Mouse (Mus musculus) neural tube, embryonic 12.5 days (tissue): Measurements from ENCODE around the gene Frem3. TPM values are rescaled to one million over a fixed set of nuclear protein-coding genes. Genes with fewer than 3 reads are reported as not detected.

ENCODE experiments used
- ATAC-seq: fragments of 200-750 bp; cut with Nextera tagmentation; 2 replicates; pipeline ENCODE4 v1.8.0; 2017; ENCODE audit warnings: low read depth, mild to moderate bottlenecking, moderate TSS enrichment, moderate library complexity; ENCODE audit not compliant: low FRiP score
- H3K27ac ChIP-seq: fragments of 300-500 bp; sonication (generic); 2 replicates; pipeline ENCODE4 v1.5.1; 2016
- H3K27me3 ChIP-seq: fragments of 300-500 bp; sonication (generic); replicated peaks from 2 replicates; pipeline ENCODE4 v1.6.1; 2016; ENCODE audit warnings: mild to moderate bottlenecking
- H3K36me3 ChIP-seq: fragments of 300-500 bp; sonication (generic); 2 replicates; pipeline ENCODE4 v1.6.1; 2016; ENCODE audit warnings: mild to moderate bottlenecking
- H3K4me1 ChIP-seq: fragments of 300-500 bp; sonication (generic); 2 replicates; pipeline ENCODE4 v1.6.1; 2016
- H3K4me2 ChIP-seq: fragments of 300-500 bp; sonication (generic); replicated peaks from 2 replicates; pipeline ENCODE4 v1.6.1; 2016; ENCODE audit warnings: mild to moderate bottlenecking
- H3K4me3 ChIP-seq: fragments of 300-500 bp; sonication (generic); 2 replicates; pipeline ENCODE4 v1.5.1; 2016
- H3K9ac ChIP-seq: fragments of 300-500 bp; sonication (generic); 2 replicates; pipeline ENCODE4 v1.6.1; 2016; ENCODE audit warnings: mild to moderate bottlenecking
- H3K9me3 ChIP-seq: fragments of 300-500 bp; sonication (generic); 2 replicates; pipeline ENCODE4 v1.6.1; 2016; ENCODE audit warnings: mild to moderate bottlenecking
- WGBS: fragments of 180-500 bp; shearing (Covaris S2); methylation state at CpG from one replicate; pipeline ENCODE4 v1.1.7; 2016; 5-methylcytosine and 5-hydroxymethylcytosine counted together
- polyA plus RNA-seq: library from polyadenylated mRNA; unstranded; fragments of >200 nt; fragmentation: Nextera tagmentation; extraction: Ambion mirVana; gene quantifications from 2 replicates; pipeline ENCODE4 v1.2.1, GENCODE M21; 2016

The Frem3 gene
- 0.09 and 0.10 TPM in 2 replicates for polyA plus RNA-seq

DNA sequence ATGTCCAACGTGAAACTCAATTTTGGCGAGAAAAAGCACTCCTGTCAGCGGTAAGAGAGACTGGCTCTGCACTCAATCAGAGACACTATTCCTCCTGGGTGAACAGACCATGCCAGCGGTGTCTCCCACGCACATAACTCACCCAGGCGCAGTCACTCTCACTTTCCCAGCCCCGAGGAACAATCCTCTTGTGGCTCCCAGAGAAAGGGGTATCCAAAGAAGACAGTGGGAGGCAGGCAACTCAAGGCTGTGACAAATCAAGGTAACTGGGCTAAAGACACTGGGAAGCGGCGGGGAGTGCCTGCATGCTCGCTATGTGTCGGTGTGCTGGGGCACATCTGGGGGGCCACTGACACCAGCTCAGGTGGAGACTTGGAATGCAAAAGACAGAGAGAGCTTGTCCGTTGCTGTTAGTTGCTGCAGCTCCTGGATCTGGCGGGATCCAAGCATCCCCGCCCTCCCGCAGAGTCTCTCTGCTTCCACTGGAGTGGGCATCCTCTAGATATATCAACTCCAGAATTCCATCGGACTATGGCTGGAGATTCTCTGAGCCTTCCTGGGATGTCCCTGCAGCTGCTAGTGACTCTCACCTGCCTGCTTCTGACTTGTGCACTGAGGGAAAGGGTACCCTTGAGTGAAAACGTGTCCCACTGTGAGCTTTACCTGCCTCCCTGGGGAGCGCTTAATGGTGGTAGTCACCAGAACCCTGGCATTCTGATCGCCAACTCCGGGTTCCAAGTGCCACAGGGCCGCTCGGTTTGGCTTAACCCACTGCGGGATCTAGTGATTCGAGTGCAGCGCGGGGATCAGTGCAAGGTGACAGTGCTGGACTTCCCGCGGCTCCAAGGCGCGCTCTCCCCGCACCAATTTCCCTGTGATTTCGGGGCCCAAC, at the start of gene Frem3:
Gene Frem3, plus strand, starts transcription at position 532 of the 892 bp plus-strand sequence.
- ATAC-seq, result peak; percentile 69
- H3K9ac ChIP-seq, result no peak within 1 kb of the TSS

DNA sequence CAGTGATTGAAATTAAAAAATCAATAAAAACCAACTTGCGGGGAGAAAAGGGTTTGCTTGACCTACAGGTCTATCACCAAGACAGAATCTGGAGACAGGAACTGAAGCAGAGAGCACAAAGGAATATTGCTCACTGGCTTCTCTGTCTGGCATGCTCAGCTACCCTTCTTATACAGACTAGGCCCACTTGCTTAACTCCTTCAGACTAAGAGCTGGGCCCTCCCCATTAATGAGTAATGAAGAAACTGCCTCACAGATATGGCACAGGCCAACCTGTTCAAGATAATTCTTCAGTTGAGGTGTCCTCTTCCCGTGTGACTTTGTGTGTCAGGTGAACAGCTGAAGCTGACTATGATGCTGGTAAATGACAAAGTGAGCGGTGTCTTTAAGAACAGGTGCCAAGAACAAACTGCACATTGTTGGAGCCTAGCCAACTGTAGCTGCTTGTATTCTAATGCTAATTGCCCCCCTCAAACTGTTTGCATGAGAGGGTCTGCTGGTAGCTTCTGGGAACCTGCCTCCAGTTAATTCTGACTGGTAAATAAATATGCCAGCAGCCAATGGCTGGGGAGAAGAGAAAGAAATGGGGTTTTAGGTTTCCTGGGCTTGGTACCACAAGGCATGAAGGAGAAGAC, 46.6 kb upstream of the Frem3 start:
- no peak overlapping the region for H3K9ac ChIP-seq
- no peak overlapping the region for H3K4me3 ChIP-seq
- ATAC-seq, result peak; percentile 53
- H3K9me3 ChIP-seq, result no peaks in the 10 kb centered on the region
- H3K4me1 ChIP-seq, result peaks cover 3% of the 10 kb centered on the region; the same call in 1 of the 2 replicates
- no peak overlapping the region for H3K4me2 ChIP-seq
- H3K27ac ChIP-seq, result no peak overlapping the region
- no peaks in the 10 kb centered on the region for H3K36me3 ChIP-seq
- WGBS, result 68% methylated on average over 3 of the region's 3 CpGs
- no peaks in the 10 kb centered on the region for H3K27me3 ChIP-seq

More for the DNA sequence above, at the start of gene Frem3:
- Histone ChIP-seq H3K4me1 (peaks cover 14% of the 10 kb centered on the region), H3K4me3 (peak within 1 kb of the TSS; percentile 11; the same call in 1 of the 2 replicates), H3K36me3 (no peaks in the 10 kb centered on the region), H3K4me2 (peak within 1 kb of the TSS; percentile 56), H3K9me3 (no peaks in the 10 kb centered on the region), H3K27me3 (peaks cover 20% of the 10 kb centered on the region), H3K27ac (no peak within 1 kb of the TSS)
- WGBS, result 2% methylated on average over 32 of the region's 32 CpGs

- 91% methylated on average over 1 of the region's 1 CpGs for WGBS
- no peaks in the 10 kb centered on the region for H3K9me3 ChIP-seq
- H3K27ac ChIP-seq, result no peak overlapping the region
- H3K4me3 ChIP-seq, result no peak overlapping the region
- no peaks in the 10 kb centered on the region for H3K27me3 ChIP-seq
- H3K4me2 ChIP-seq, result no peak overlapping the region
- no peaks in the 10 kb centered on the region for H3K36me3 ChIP-seq
- H3K9ac ChIP-seq, result no peak overlapping the region
- peaks cover 7% of the 10 kb centered on the region; the same call in 1 of the 2 replicates for H3K4me1 ChIP-seq
- ATAC-seq, result no peak
These were observed 43.4 kb upstream of the Frem3 start for GRCm38 (mm10) chr8:80567471-80567870.

DNA sequence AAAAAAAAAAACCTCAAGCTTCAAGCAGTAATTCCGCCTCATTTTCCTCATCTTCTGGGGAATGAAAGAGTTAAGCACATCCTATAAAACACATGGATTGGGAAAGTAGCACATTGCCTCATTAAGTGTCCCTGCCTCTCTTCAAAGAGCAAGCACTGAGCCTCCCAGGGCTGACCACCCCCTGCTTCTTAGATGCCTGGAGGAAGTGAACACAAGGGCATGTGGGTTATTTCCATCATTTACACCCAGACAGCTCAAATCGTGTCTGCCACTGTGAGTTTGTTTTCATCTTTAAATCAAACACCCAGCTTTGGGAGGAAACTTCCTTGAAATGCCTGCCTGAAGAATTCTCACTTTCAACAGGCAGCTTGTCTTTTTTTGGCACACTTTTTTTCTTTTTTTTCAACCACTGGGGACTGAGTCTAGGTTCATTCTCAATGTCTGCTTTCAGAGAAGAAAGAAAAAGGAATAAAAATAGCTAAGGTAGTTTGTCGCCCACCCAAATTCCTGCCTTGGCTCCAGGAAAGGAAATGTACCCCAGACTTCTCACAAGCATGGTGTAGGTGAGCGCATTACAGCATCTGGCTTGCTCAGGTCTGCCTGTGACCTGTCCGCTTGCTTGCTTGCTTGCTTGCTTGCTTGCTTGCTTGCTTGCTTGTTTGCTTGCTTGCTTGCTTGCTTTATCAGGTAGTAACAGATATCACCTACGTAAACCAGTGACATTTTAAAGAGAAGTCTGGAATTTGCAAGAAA, 42.5 kb upstream of the Frem3 start:
- no peaks in the 10 kb centered on the region for H3K27me3 ChIP-seq
- H3K4me3 ChIP-seq, result no peak overlapping the region
- H3K9me3 ChIP-seq, result no peaks in the 10 kb centered on the region
- H3K4me2 ChIP-seq, result no peak overlapping the region
- H3K9ac ChIP-seq, result no peak overlapping the region
- no peak overlapping the region for H3K27ac ChIP-seq
- no peak for ATAC-seq
- WGBS, result 57% methylated on average over 6 of the region's 6 CpGs
- no peaks in the 10 kb centered on the region for H3K36me3 ChIP-seq
- H3K4me1 ChIP-seq, result peaks cover 10% of the 10 kb centered on the region; the same call in 1 of the 2 replicates

DNA sequence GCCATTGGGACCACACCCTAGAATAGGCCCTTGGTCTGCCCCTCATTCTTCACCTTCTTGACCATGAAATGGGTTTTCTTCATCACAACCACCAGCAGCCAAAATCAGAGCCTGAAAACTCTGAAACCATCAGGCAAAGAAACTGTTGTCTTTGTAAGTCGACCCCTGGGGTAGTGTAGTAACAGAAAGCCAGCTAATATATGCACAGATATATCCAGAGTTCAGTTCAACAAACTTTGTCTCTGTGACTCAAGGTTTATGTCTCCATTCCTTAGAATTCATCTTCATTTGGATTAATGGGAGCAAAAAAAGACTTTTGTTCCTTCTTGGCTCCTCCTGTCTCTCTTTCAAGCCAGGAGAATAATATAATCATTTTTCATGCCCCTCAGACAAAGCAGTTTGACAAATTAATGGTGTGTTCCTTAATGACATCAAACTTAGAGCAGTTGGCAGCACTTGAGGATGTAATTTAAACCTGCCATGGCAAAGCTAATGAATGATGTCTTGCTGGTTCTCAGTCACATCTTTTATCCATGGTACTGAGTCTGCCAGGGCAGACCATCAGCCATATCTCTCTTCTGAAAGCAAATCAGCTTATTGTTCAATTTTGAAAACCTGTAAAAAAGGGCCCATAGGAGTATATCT, 38.3 kb upstream of the Frem3 start:
- no peak overlapping the region for H3K27ac ChIP-seq
- H3K4me2 ChIP-seq, result no peak overlapping the region
- no peaks in the 10 kb centered on the region for H3K9me3 ChIP-seq
- no peaks in the 10 kb centered on the region for H3K27me3 ChIP-seq
- 0 out of 2 replicates have a peak, but pooled peaks cover 7% of the 10 kb centered on the region for H3K4me1 ChIP-seq
- no peaks in the 10 kb centered on the region for H3K36me3 ChIP-seq
- no peak overlapping the region for H3K4me3 ChIP-seq
- WGBS, result 10% methylated on average over 1 of the region's 1 CpGs
- ATAC-seq, result peak; percentile 78
- H3K9ac ChIP-seq, result no peak overlapping the region

- no peak overlapping the region for H3K9ac ChIP-seq
- no peaks in the 10 kb centered on the region for H3K36me3 ChIP-seq
- no peak overlapping the region for H3K27ac ChIP-seq
- no peaks in the 10 kb centered on the region for H3K9me3 ChIP-seq
- H3K27me3 ChIP-seq, result no peaks in the 10 kb centered on the region
- no peak overlapping the region for H3K4me3 ChIP-seq
- no peak for ATAC-seq
- 92% methylated on average over 2 of the region's 2 CpGs for WGBS
- 0 out of 2 replicates have a peak, but pooled peaks cover 5% of the 10 kb centered on the region for H3K4me1 ChIP-seq
- H3K4me2 ChIP-seq, result no peak overlapping the region
These were observed 33.8 kb upstream of the Frem3 start for GRCm38 (mm10) chr8:80577126-80577525.

DNA sequence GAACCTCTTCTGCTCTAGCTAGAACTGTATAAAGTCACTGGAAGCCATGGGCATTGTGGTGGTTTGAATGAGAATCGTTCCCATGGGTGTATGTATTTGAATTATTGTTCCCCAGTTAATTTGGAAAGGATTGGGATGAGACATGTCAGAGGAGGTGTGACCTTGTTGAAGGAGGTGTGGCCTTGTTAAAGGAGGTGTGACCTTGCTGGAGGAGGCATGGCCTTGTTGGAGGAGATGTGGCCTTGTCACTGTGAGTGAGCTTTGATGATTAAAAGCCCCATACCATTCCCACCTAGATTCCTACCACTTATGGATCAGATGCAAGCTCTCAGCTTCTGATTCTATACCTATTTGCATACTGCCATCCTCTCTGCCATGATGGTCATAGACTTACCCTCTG, 31.8 kb upstream of the Frem3 start:
- WGBS, result 82% methylated on average over 1 of the region's 1 CpGs
- no peaks in the 10 kb centered on the region for H3K4me1 ChIP-seq
- H3K27ac ChIP-seq, result no peak overlapping the region
- H3K27me3 ChIP-seq, result no peaks in the 10 kb centered on the region
- H3K4me3 ChIP-seq, result no peak overlapping the region
- ATAC-seq, result no peak
- no peak overlapping the region for H3K4me2 ChIP-seq
- no peaks in the 10 kb centered on the region for H3K36me3 ChIP-seq
- H3K9ac ChIP-seq, result no peak overlapping the region
- H3K9me3 ChIP-seq, result no peaks in the 10 kb centered on the region

DNA sequence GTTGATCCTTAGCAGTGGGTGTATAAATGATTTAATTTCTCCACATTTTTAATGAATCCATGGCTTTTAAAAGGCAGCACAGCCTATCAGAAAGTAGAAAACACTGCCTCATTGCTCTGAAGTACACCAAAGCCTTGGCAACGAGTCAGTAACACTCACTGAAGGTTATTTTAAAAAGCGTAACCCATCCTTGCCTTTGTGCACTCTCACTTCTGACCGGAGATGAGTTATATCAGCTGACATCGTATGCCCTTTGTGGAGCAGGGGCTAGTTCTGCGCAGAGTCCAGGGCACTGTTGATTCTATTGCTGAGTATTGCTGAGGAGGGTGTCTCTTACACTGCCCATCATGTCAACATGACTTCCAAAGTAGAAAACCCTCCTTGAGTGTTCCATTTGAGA, 18.3 kb upstream of the Frem3 start:
- no peak overlapping the region for H3K27ac ChIP-seq
- no peaks in the 10 kb centered on the region for H3K27me3 ChIP-seq
- no peaks in the 10 kb centered on the region for H3K36me3 ChIP-seq
- no peak overlapping the region for H3K4me2 ChIP-seq
- H3K9ac ChIP-seq, result no peak overlapping the region
- H3K9me3 ChIP-seq, result no peaks in the 10 kb centered on the region
- H3K4me3 ChIP-seq, result no peak overlapping the region
- H3K4me1 ChIP-seq, result no peaks in the 10 kb centered on the region
- 75% methylated on average over 5 of the region's 5 CpGs for WGBS
- no peak for ATAC-seq

DNA sequence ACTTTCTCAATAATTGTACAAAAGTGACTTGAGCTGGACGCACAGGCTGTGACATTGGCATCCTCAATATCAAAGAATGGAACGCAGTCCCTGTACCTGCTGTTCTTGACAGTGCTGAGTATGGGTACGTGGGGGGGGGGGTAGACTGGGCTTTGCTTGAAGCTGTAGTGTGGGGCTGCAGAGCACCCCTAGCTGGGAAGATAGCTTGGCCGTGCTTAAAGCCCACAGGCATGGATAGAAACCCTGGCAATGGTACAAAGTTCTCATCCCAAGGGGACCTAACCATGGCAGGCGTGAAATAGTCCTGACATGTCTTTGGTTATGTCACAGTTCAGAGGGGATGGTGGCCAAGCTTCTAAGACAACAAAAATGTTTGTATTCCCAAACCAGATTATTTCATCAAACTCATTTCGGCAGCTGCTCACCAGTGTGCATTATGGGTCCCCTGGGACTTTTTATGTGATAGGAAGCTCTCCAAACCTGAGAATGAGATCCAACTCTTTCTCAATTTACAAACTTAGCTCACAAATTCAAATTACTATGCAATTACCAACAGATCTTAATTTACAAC, 10.2 kb upstream of the Frem3 start:
- H3K27ac ChIP-seq, result no peak overlapping the region
- no peak overlapping the region for H3K4me3 ChIP-seq
- ATAC-seq, result no peak
- H3K36me3 ChIP-seq, result no peaks in the 10 kb centered on the region
- no peaks in the 10 kb centered on the region for H3K27me3 ChIP-seq
- no peak overlapping the region for H3K4me2 ChIP-seq
- 86% methylated on average over 6 of the region's 6 CpGs for WGBS
- H3K9me3 ChIP-seq, result no peaks in the 10 kb centered on the region
- H3K9ac ChIP-seq, result no peak overlapping the region
- H3K4me1 ChIP-seq, result no peaks in the 10 kb centered on the region

DNA sequence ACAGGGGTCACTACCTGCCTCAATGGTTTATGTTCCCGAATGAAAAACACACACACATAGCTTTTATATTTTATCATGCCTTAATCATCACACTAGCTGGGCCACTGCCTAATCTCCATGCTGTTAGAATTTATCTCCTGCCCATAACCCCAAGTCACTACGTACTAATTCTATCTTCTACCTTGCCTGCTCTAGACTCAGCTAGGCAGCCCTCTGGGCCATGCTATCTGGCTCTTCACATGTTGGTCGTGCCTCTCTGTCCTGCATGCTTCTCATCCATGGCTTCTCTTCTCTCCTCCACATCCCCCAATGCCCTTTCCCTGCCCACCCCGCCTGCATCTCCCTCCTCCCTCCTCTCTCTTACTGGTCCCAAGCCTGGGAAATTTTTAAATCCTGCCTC, 9.0 kb upstream of the Frem3 start:
- H3K9ac ChIP-seq, result no peak overlapping the region
- no peaks in the 10 kb centered on the region for H3K4me1 ChIP-seq
- no peaks in the 10 kb centered on the region for H3K9me3 ChIP-seq
- H3K4me2 ChIP-seq, result no peak overlapping the region
- WGBS, result 83% methylated on average over 4 of the region's 4 CpGs
- no peaks in the 10 kb centered on the region for H3K27me3 ChIP-seq
- H3K4me3 ChIP-seq, result no peak overlapping the region
- no peak overlapping the region for H3K27ac ChIP-seq
- ATAC-seq, result no peak
- H3K36me3 ChIP-seq, result no peaks in the 10 kb centered on the region

GRCm38 (mm10) chr8:80607082-80607481, 3.8 kb upstream of the Frem3 start:
- Histone ChIP-seq H3K4me2 (no peak overlapping the region), H3K27ac (no peak overlapping the region), H3K9ac (no peak overlapping the region), H3K4me3 (no peak overlapping the region), H3K27me3 (peaks cover 17% of the 10 kb centered on the region), H3K36me3 (no peaks in the 10 kb centered on the region), H3K4me1 (peaks cover 14% of the 10 kb centered on the region), H3K9me3 (no peaks in the 10 kb centered on the region)
- no peak for ATAC-seq
- WGBS, result 92% methylated on average over 4 of the region's 4 CpGs
